Mouse (Mus musculus): ENCODE measurements around the gene Serf2. TPM values are rescaled to one million over a fixed set of nuclear protein-coding genes. Genes with fewer than 3 reads are reported as not detected.
"Not testable (repeated sequence)": the region's sequence is repeated elsewhere in the genome, so short reads cannot be mapped to it uniquely, and the experiment has no call there.

Serf2 gene
- polyA plus RNA-seq, 1 experiment from 2014 or later = 209 TPM

GRCm38 (mm10) chr2:121474180-121474535 is 25.2 kb downstream of the Serf2 start:
- no peaks in the 10 kb centered on the region for H3K9me3 ChIP-seq (replicated peaks; ENCODE audit: control insufficient read depth, low read length)
- H3K36me3 ChIP-seq (ENCODE audit: control insufficient read depth, insufficient read depth) = no peaks in the 10 kb centered on the region
- H3K27ac ChIP-seq (ENCODE audit: low read length) = peak overlapping the region; percentile 82
- peak overlapping the region; percentile 78 for H3K9ac ChIP-seq (ENCODE audit: low read depth, low read length)
- H3K27me3 ChIP-seq (ENCODE audit: control insufficient read depth, insufficient read depth, low read depth, low read length) = no peaks in the 10 kb centered on the region
- peak; percentile 17; the same call in 1 of the 2 replicates for ATAC-seq (ENCODE audit: low read depth)
- peak overlapping the region; percentile 75 for H3K4me2 ChIP-seq (ENCODE audit: low read depth, low read length)
- H3K4me1 ChIP-seq (ENCODE audit: control insufficient read depth, low read depth, low read length) = peaks cover 5% of the 10 kb centered on the region
- 18% methylated on average over 8 of the region's 8 CpGs for WGBS (ENCODE audit: insufficient replicate concordance)
- H3K4me3 ChIP-seq (ENCODE audit: low read depth, low read length) = peak overlapping the region; percentile 80

- H3K27me3 ChIP-seq (ENCODE audit: control insufficient read depth, insufficient read depth, low read depth, low read length); H3K4me1 ChIP-seq (ENCODE audit: control insufficient read depth, low read depth, low read length); H3K27ac ChIP-seq (ENCODE audit: low read length); H3K9ac ChIP-seq (ENCODE audit: low read depth, low read length); H3K36me3 ChIP-seq (ENCODE audit: control insufficient read depth, insufficient read depth); H3K4me3 ChIP-seq (ENCODE audit: low read depth, low read length); H3K4me2 ChIP-seq (ENCODE audit: low read depth, low read length); H3K9me3 ChIP-seq (replicated peaks; ENCODE audit: control insufficient read depth, low read length); ATAC-seq (ENCODE audit: low read depth): not testable (repeated sequence)
- 78% methylated on average over 2 of the region's 2 CpGs for WGBS (ENCODE audit: insufficient replicate concordance)
Observed at GRCm38 (mm10) chr2:121475306-121475705, 26.3 kb downstream of the Serf2 start.

GRCm38 (mm10) chr2:121477491-121478266 is 28.7 kb downstream of the Serf2 start:
- Histone ChIP-seq H3K36me3 (ENCODE audit: control insufficient read depth, insufficient read depth) (no peaks in the 10 kb centered on the region), H3K27me3 (ENCODE audit: control insufficient read depth, insufficient read depth, low read depth, low read length) (no peaks in the 10 kb centered on the region), H3K4me2 (ENCODE audit: low read depth, low read length) (no peak overlapping the region), H3K27ac (ENCODE audit: low read length) (no peak overlapping the region), H3K4me1 (ENCODE audit: control insufficient read depth, low read depth, low read length) (peaks cover 5% of the 10 kb centered on the region), H3K4me3 (ENCODE audit: low read depth, low read length) (no peak overlapping the region), H3K9ac (ENCODE audit: low read depth, low read length) (no peak overlapping the region), H3K9me3 (replicated peaks; ENCODE audit: control insufficient read depth, low read length) (no peaks in the 10 kb centered on the region)
- WGBS (ENCODE audit: insufficient replicate concordance) = 71% methylated on average over 3 of the region's 3 CpGs
- no peak for ATAC-seq (ENCODE audit: low read depth)

- H3K9me3 ChIP-seq (replicated peaks; ENCODE audit: control insufficient read depth, low read length) = no peaks in the 10 kb centered on the region
- H3K27me3 ChIP-seq (ENCODE audit: control insufficient read depth, insufficient read depth, low read depth, low read length) = no peaks in the 10 kb centered on the region
- no peak overlapping the region for H3K27ac ChIP-seq (ENCODE audit: low read length)
- H3K4me2 ChIP-seq (ENCODE audit: low read depth, low read length) = no peak overlapping the region
- no peaks in the 10 kb centered on the region for H3K36me3 ChIP-seq (ENCODE audit: control insufficient read depth, insufficient read depth)
- H3K4me3 ChIP-seq (ENCODE audit: low read depth, low read length) = no peak overlapping the region
- ATAC-seq (ENCODE audit: low read depth) = no peak
- H3K4me1 ChIP-seq (ENCODE audit: control insufficient read depth, low read depth, low read length) = no peaks in the 10 kb centered on the region
- H3K9ac ChIP-seq (ENCODE audit: low read depth, low read length) = no peak overlapping the region
- WGBS (ENCODE audit: insufficient replicate concordance) = 35% methylated on average over 3 of the region's 3 CpGs
Observed at GRCm38 (mm10) chr2:121480498-121480897, 31.5 kb downstream of the Serf2 start.

GRCm38 (mm10) chr2:121480916-121481315 is 31.9 kb downstream of the Serf2 start:
- not testable (repeated sequence) for H3K4me1 ChIP-seq (ENCODE audit: control insufficient read depth, low read depth, low read length); ATAC-seq (ENCODE audit: low read depth); H3K9me3 ChIP-seq (replicated peaks; ENCODE audit: control insufficient read depth, low read length); H3K9ac ChIP-seq (ENCODE audit: low read depth, low read length); H3K4me3 ChIP-seq (ENCODE audit: low read depth, low read length); H3K36me3 ChIP-seq (ENCODE audit: control insufficient read depth, insufficient read depth); H3K27ac ChIP-seq (ENCODE audit: low read length); H3K4me2 ChIP-seq (ENCODE audit: low read depth, low read length); H3K27me3 ChIP-seq (ENCODE audit: control insufficient read depth, insufficient read depth, low read depth, low read length)
- 74% methylated on average over 13 of the region's 13 CpGs for WGBS (ENCODE audit: insufficient replicate concordance)

GRCm38 (mm10) chr2:121483576-121483975 is 34.6 kb downstream of the Serf2 start:
- WGBS (ENCODE audit: insufficient replicate concordance) = 70% methylated on average over 8 of the region's 8 CpGs
- no peaks in the 10 kb centered on the region for H3K9me3 ChIP-seq (replicated peaks; ENCODE audit: control insufficient read depth, low read length)
- no peaks in the 10 kb centered on the region for H3K27me3 ChIP-seq (ENCODE audit: control insufficient read depth, insufficient read depth, low read depth, low read length)
- no peak overlapping the region for H3K9ac ChIP-seq (ENCODE audit: low read depth, low read length)
- H3K36me3 ChIP-seq (ENCODE audit: control insufficient read depth, insufficient read depth) = no peaks in the 10 kb centered on the region
- no peak overlapping the region for H3K4me3 ChIP-seq (ENCODE audit: low read depth, low read length)
- no peaks in the 10 kb centered on the region for H3K4me1 ChIP-seq (ENCODE audit: control insufficient read depth, low read depth, low read length)
- H3K27ac ChIP-seq (ENCODE audit: low read length) = no peak overlapping the region
- no peak for ATAC-seq (ENCODE audit: low read depth)
- H3K4me2 ChIP-seq (ENCODE audit: low read depth, low read length) = no peak overlapping the region

- not testable (repeated sequence) for H3K4me2 ChIP-seq (ENCODE audit: low read depth, low read length); H3K36me3 ChIP-seq (ENCODE audit: control insufficient read depth, insufficient read depth); H3K4me3 ChIP-seq (ENCODE audit: low read depth, low read length); H3K9me3 ChIP-seq (replicated peaks; ENCODE audit: control insufficient read depth, low read length); ATAC-seq (ENCODE audit: low read depth); H3K27ac ChIP-seq (ENCODE audit: low read length); H3K9ac ChIP-seq (ENCODE audit: low read depth, low read length); H3K4me1 ChIP-seq (ENCODE audit: control insufficient read depth, low read depth, low read length); H3K27me3 ChIP-seq (ENCODE audit: control insufficient read depth, insufficient read depth, low read depth, low read length)
- 70% methylated on average over 1 of the region's 2 CpGs for WGBS (ENCODE audit: insufficient replicate concordance)
Observed at GRCm38 (mm10) chr2:121484403-121484802, 35.4 kb downstream of the Serf2 start.

- H3K36me3 ChIP-seq (ENCODE audit: control insufficient read depth, insufficient read depth); H3K4me2 ChIP-seq (ENCODE audit: low read depth, low read length); H3K9ac ChIP-seq (ENCODE audit: low read depth, low read length); H3K4me3 ChIP-seq (ENCODE audit: low read depth, low read length); H3K9me3 ChIP-seq (replicated peaks; ENCODE audit: control insufficient read depth, low read length); H3K4me1 ChIP-seq (ENCODE audit: control insufficient read depth, low read depth, low read length); H3K27me3 ChIP-seq (ENCODE audit: control insufficient read depth, insufficient read depth, low read depth, low read length); ATAC-seq (ENCODE audit: low read depth); H3K27ac ChIP-seq (ENCODE audit: low read length): not testable (repeated sequence)
- WGBS (ENCODE audit: insufficient replicate concordance) = 50% methylated on average over 2 of the region's 6 CpGs
Observed at GRCm38 (mm10) chr2:121501550-121501949, 52.6 kb downstream of the Serf2 start.

- Histone ChIP-seq H3K4me1 (ENCODE audit: control insufficient read depth, low read depth, low read length) (peaks cover 19% of the 10 kb centered on the region), H3K4me3 (ENCODE audit: low read depth, low read length) (peak within 1 kb of the TSS; percentile 78), H3K4me2 (ENCODE audit: low read depth, low read length) (peak within 1 kb of the TSS; percentile 74), H3K9ac (ENCODE audit: low read depth, low read length) (peak within 1 kb of the TSS; percentile 84), H3K27ac (ENCODE audit: low read length) (peak within 1 kb of the TSS; percentile 83)
- H3K27me3 ChIP-seq (ENCODE audit: control insufficient read depth, insufficient read depth, low read depth, low read length); H3K36me3 ChIP-seq (ENCODE audit: control insufficient read depth, insufficient read depth); H3K9me3 ChIP-seq (replicated peaks; ENCODE audit: control insufficient read depth, low read length): not testable (repeated sequence)
- ATAC-seq (ENCODE audit: low read depth) = peak; percentile 96
- 4% methylated on average over 40 of the region's 42 CpGs for WGBS (ENCODE audit: insufficient replicate concordance)
Observed at GRCm38 (mm10) chr2:121505942-121506882, 57.2 kb downstream of the Serf2 start, which contains the start of the genes Mfap1a and Wdr76. Gene Mfap1a, minus strand, starts transcription at chr2:121506665. Gene Wdr76, plus strand, starts transcription at chr2:121506723.
